Comparison of ENCODE assay signal across 26 mouse cellular contexts in the genomic region with DNA sequence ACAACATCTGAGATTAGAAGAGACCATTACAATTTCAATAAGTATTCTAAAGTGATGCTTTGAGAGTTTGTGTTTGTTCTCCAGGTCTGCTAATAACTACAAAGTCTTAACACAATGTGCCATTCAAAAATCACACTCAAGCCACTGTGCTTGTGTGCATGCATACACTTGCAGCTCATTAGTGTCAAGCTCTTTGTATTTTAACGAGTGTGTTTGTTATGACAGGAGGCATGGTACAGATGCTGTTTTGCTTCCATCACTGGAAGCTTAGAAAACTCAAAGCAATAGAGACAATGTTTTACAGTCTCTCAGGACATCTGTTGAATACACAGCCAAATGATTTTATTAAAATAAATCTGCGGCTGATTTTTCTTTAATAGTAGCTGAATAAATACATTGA.
"Had no signal": no experiment of that assay in that cellular context is flagged by ENCODE, and none has a peak within 500 bp of the region (broad histone marks: within the 10 kb centered on the region; RNA-seq: fewer than 3 reads in every experiment).

No protein-coding gene starts in this region.

- H3K9me3 ChIP-seq: heart, embryonic 10.5 days; heart, embryonic 12.5 days; hindbrain, embryonic 10.5 days; hindbrain, embryonic 12.5 days; hindbrain, embryonic 15.5 days; kidney, embryonic 15.5 days; limb, embryonic 10.5 days; limb, embryonic 12.5 days; liver, embryonic 13.5 days; liver, embryonic 15.5 days had no signal

- ATAC-seq: hindbrain, postnatal 0 days; intestine, embryonic 16.5 days had no signal

- DNase-seq: gastrocnemius, postnatal 14 days; gastrocnemius, postnatal 36 days; heart, adult 11 months; heart, postnatal 10 days; heart, postnatal 4 days; kidney, adult 11 months; kidney, adult 2 months; kidney, adult 9 months; kidney, postnatal 14 days; kidney, postnatal 36 days; liver; liver, embryonic 13.5 days had no signal

- H3K36me3 ChIP-seq: heart, embryonic 10.5 days; heart, embryonic 12.5 days; hindbrain, embryonic 10.5 days; hindbrain, embryonic 12.5 days; hindbrain, embryonic 15.5 days; kidney, embryonic 15.5 days; limb, embryonic 10.5 days; limb, embryonic 12.5 days; liver, embryonic 13.5 days; liver, embryonic 15.5 days had no signal

- H3K4me3 ChIP-seq: heart, embryonic 10.5 days; heart, embryonic 12.5 days; hindbrain, embryonic 10.5 days; hindbrain, embryonic 12.5 days; hindbrain, embryonic 15.5 days; kidney, embryonic 15.5 days; left cerebral cortex, adult 2 months; limb, embryonic 10.5 days; limb, embryonic 12.5 days; liver, embryonic 13.5 days; liver, embryonic 15.5 days had no signal

- H3K9ac ChIP-seq: heart, embryonic 12.5 days; hindbrain, embryonic 12.5 days; hindbrain, embryonic 15.5 days; kidney, embryonic 15.5 days; limb, embryonic 12.5 days; liver, embryonic 13.5 days; liver, embryonic 15.5 days had no signal

- H3K4me1 ChIP-seq: heart, embryonic 10.5 days; heart, embryonic 12.5 days; hindbrain, embryonic 10.5 days; hindbrain, embryonic 12.5 days; hindbrain, embryonic 15.5 days; kidney, embryonic 15.5 days; limb, embryonic 12.5 days; liver, embryonic 13.5 days; liver, embryonic 15.5 days had no signal

- H3K27me3 ChIP-seq: heart, embryonic 12.5 days; hindbrain, embryonic 12.5 days; hindbrain, embryonic 15.5 days; kidney, embryonic 15.5 days; limb, embryonic 12.5 days; liver, embryonic 13.5 days; liver, embryonic 15.5 days had no signal

- H3K27ac ChIP-seq: heart, embryonic 10.5 days; hindbrain, embryonic 10.5 days; hindbrain, embryonic 12.5 days; hindbrain, embryonic 15.5 days; hindbrain, postnatal 0 days; kidney, embryonic 15.5 days; kidney, postnatal 0 days; left cerebral cortex, adult 2 months; limb, embryonic 10.5 days; limb, embryonic 12.5 days; liver, embryonic 13.5 days; liver, embryonic 15.5 days had no signal

- H3K4me2 ChIP-seq: heart, embryonic 12.5 days; hindbrain, embryonic 12.5 days; hindbrain, embryonic 15.5 days; kidney, embryonic 15.5 days; limb, embryonic 12.5 days; liver, embryonic 11.5 days; liver, embryonic 13.5 days; liver, embryonic 15.5 days had no signal
